16 mouse cellular contexts compared by ENCODE assay signal in the genomic region with DNA sequence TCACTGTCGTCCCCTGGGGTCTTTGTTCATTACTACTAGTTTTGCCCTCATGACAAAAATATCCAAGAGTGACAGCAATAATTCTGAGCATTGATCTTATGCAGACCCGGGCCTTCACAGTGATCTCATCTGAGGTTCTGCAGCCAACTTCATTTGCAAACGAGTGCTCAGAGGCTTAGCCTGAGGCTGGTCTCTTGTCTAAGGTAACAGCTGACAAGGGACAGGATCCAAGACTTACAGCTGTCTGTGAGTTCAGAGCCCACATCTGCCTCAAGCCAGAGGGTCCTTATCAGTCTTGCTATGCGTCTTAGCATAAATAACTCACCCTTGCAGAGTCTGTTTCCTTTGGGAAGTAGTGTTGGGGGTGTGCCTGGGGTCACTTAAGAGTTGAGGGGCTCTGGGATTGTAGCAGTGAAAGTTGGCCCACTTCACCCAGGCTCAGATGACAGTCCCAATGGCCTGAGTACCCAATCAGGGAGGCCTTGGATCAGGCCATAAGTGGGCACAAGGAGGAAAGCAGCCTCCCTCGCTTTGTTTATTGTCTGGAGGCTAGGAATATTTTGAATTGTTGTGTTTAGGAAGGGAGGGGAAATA. TPM values are rescaled to one million over a fixed set of nuclear protein-coding genes. Genes with fewer than 3 reads are reported as not detected.
A peak's percentile ranks its signal among the peaks of the same experiment; 100 is the strongest.
DNase-seq lines count a peak whose midpoint lies in the region; ATAC-seq and TF ChIP-seq lines count a peak whose summit lies in the region.
"Had no signal": no experiment of that assay in that cellular context is flagged by ENCODE, and none has a peak within 500 bp of the region (broad histone marks: within the 10 kb centered on the region; RNA-seq: fewer than 3 reads in every experiment).

No protein-coding gene starts in this region.

- H3K4me2 ChIP-seq in heart, embryonic 12.5 days = no peak overlapping the region
- H3K4me2 ChIP-seq in lung, embryonic 14.5 days = no peak overlapping the region
- H3K4me2 ChIP-seq in embryonic facial prominence, embryonic 12.5 days (replicated peaks) = no peak overlapping the region
- H3K4me2 ChIP-seq: limb, embryonic 12.5 days had no signal

- 24% methylated on average over 5 of the region's 5 CpGs for WGBS in heart, embryonic 12.5 days
- WGBS in heart, adult 2 months = 54% methylated on average over 5 of the region's 5 CpGs
- WGBS in lung, embryonic 14.5 days = 29% methylated on average over 5 of the region's 5 CpGs
- 28% methylated on average over 5 of the region's 5 CpGs for WGBS in embryonic facial prominence, embryonic 12.5 days

- no peak for TF ChIP-seq POLR2A in heart, adult 2 months (IDR thresholded peaks at IDR 0.05; ENCODE audit: insufficient read depth, low read depth, low read length)

- peak overlapping the region; percentile 42 for H3K27ac ChIP-seq in heart, embryonic 12.5 days (ENCODE audit: poor library complexity, severe bottlenecking)
- no peak overlapping the region for H3K27ac ChIP-seq in heart, adult 2 months
- H3K27ac ChIP-seq in lung, embryonic 14.5 days (ENCODE audit: low read depth) = 0 out of 2 replicates have a peak overlapping the region, but pooled peaks have one; percentile 26
- H3K27ac ChIP-seq in embryonic facial prominence, embryonic 12.5 days = peak overlapping the region; percentile 36; the same call in 1 of the 2 replicates
- H3K27ac ChIP-seq: kidney, postnatal 0 days; limb, embryonic 12.5 days had no signal

- H3K36me3 ChIP-seq in heart, embryonic 12.5 days = no peaks in the 10 kb centered on the region
- H3K36me3 ChIP-seq in heart, adult 2 months (ENCODE audit: control insufficient read depth, insufficient read depth, low read length) = no peaks in the 10 kb centered on the region
- no peaks in the 10 kb centered on the region for H3K36me3 ChIP-seq in lung, embryonic 14.5 days (ENCODE audit: insufficient read depth)
- H3K36me3 ChIP-seq in embryonic facial prominence, embryonic 12.5 days = no peaks in the 10 kb centered on the region
- H3K36me3 ChIP-seq: limb, embryonic 12.5 days had no signal

- peaks cover 46% of the 10 kb centered on the region for H3K4me1 ChIP-seq in heart, embryonic 12.5 days (replicated peaks)
- no peaks in the 10 kb centered on the region; the same call in 1 of the 2 replicates for H3K4me1 ChIP-seq in heart, adult 2 months (ENCODE audit: control insufficient read depth, insufficient read depth, low read length)
- H3K4me1 ChIP-seq in lung, embryonic 14.5 days (ENCODE audit: insufficient read depth) = 0 out of 2 replicates have a peak, but pooled peaks cover 4% of the 10 kb centered on the region
- peaks cover 7% of the 10 kb centered on the region; the same call in 1 of the 2 replicates for H3K4me1 ChIP-seq in embryonic facial prominence, embryonic 12.5 days

- TF ChIP-seq EP300 in heart, adult 2 months (IDR thresholded peaks at IDR 0.05; ENCODE audit: insufficient read depth, low read depth, low read length) = no peak

- intact Hi-C loops in heart, adult 2 months (cut with DNase I) = no loop called here

- H3K79me2 ChIP-seq in heart, adult 2 months (replicated peaks; ENCODE audit: control insufficient read depth, insufficient read depth, low read length) = no peaks in the 10 kb centered on the region

- no peak for ATAC-seq in heart, embryonic 12.5 days (ENCODE audit: insufficient number of reproducible peaks, low FRiP score)
- ATAC-seq in lung, embryonic 14.5 days (ENCODE audit: insufficient read depth) = peak; percentile 61
- ATAC-seq in embryonic facial prominence, embryonic 12.5 days (ENCODE audit: insufficient number of reproducible peaks, insufficient read depth, low FRiP score, low TSS enrichment) = no peak
- ATAC-seq: forebrain, embryonic 14.5 days; midbrain, embryonic 16.5 days had no signal

- no peaks in the 10 kb centered on the region for H3K9me3 ChIP-seq in heart, embryonic 12.5 days (replicated peaks)
- no peaks in the 10 kb centered on the region for H3K9me3 ChIP-seq in lung, embryonic 14.5 days (ENCODE audit: low read depth, low read length)
- H3K9me3 ChIP-seq in embryonic facial prominence, embryonic 12.5 days = no peaks in the 10 kb centered on the region
- H3K9me3 ChIP-seq: limb, embryonic 12.5 days had no signal

- no peak overlapping the region for H3K4me3 ChIP-seq in heart, embryonic 12.5 days
- H3K4me3 ChIP-seq in heart, adult 2 months = no peak overlapping the region
- H3K4me3 ChIP-seq in lung, embryonic 14.5 days (ENCODE audit: low read depth, low read length) = no peak overlapping the region
- H3K4me3 ChIP-seq in embryonic facial prominence, embryonic 12.5 days = no peak overlapping the region
- H3K4me3 ChIP-seq: limb, embryonic 12.5 days had no signal

- H3K27me3 ChIP-seq in heart, embryonic 12.5 days (replicated peaks) = 0 out of 2 replicates have a peak, but pooled peaks cover 5% of the 10 kb centered on the region
- no peaks in the 10 kb centered on the region for H3K27me3 ChIP-seq in heart, adult 2 months (ENCODE audit: control insufficient read depth, insufficient read depth, low read length)
- no peaks in the 10 kb centered on the region for H3K27me3 ChIP-seq in lung, embryonic 14.5 days (ENCODE audit: insufficient read depth, low read length)
- no peaks in the 10 kb centered on the region for H3K27me3 ChIP-seq in embryonic facial prominence, embryonic 12.5 days
- H3K27me3 ChIP-seq: limb, embryonic 12.5 days had no signal

- DNase-seq in heart, adult 2 months = no peak
- peak; percentile 58 for DNase-seq in lung, embryonic 14.5 days
- DNase-seq in lung, postnatal 14 days = no peak
- peak; percentile 18 for DNase-seq in lung, postnatal 36 days
- no peak for DNase-seq in adrenal gland, postnatal 10 days
- DNase-seq: B cell, adult 2 months; cerebellum, adult 9-10 months; gastrocnemius, postnatal 36 days; right cerebral cortex, adult 18-20 months; thymus, adult 18-20 months had no signal

- H3K9ac ChIP-seq in heart, embryonic 12.5 days = no peak overlapping the region
- H3K9ac ChIP-seq in heart, adult 2 months (ENCODE audit: low read depth, low read length) = no peak overlapping the region
- H3K9ac ChIP-seq in lung, embryonic 14.5 days = no peak overlapping the region
- H3K9ac ChIP-seq in embryonic facial prominence, embryonic 12.5 days = no peak overlapping the region
- H3K9ac ChIP-seq: limb, embryonic 12.5 days had no signal

- no peak for TF ChIP-seq CTCF in heart, adult 2 months (IDR thresholded peaks at IDR 0.05)
- no peak for TF ChIP-seq CTCF in lung, embryonic 14.5 days (IDR thresholded peaks at IDR 0.05; ENCODE audit: low read depth)

RNA-seq across cellular contexts. Expression of gene Slc6a6, which starts 9.0 kb away (rescaled TPM):
- 79.1 and 85.8 TPM in 2 replicates for polyA plus RNA-seq in heart, embryonic 12.5 days (2016; fragmentation: Nextera tagmentation; extraction: Ambion mirVana)
- 10 to 100 TPM; 56.4 to 96.9 TPM for total RNA-seq in heart, adult 2 months (2021)
- 86.2 and 118 TPM in 2 replicates for polyA plus RNA-seq in heart, adult 2 months (2012; rRNA removed)
- polyA plus RNA-seq in lung, embryonic 14.5 days (2014; fragmentation: Nextera tagmentation; extraction: Ambion mirVana) = 47.6 and 50.7 TPM in 2 replicates
- polyA plus RNA-seq in embryonic facial prominence, embryonic 12.5 days (2016; fragmentation: Nextera tagmentation; extraction: Ambion mirVana) = 56.2 and 67.5 TPM in 2 replicates
- total RNA-seq in adrenal gland, postnatal 10 days (2021) = 100 to 1,000 TPM; 175 to 205 TPM

Comparison
In these comparisons a context has a peak if more than half of its experiments do, and no peak if none do; other contexts are left out.
1. DNase-seq: peak in lung, embryonic 14.5 days (single experiment) and lung, postnatal 36 days (single experiment); none in heart, adult 2 months (0 of 2), lung, postnatal 14 days (single experiment) and adrenal gland, postnatal 10 days (single experiment).